Mouse (Mus musculus): Measurements from ENCODE around the gene Aarsd1. TPM values are rescaled to one million over a fixed set of nuclear protein-coding genes. Genes with fewer than 3 reads are reported as not detected.
"Not testable (repeated sequence)": the region's sequence is repeated elsewhere in the genome, so short reads cannot be mapped to it uniquely, and the experiment has no call there.

Gene Aarsd1
- polyA plus RNA-seq, 1 experiment from 2014 or later, result 26.5 TPM

GRCm38 (mm10) chr11:101418991-101419390, 1.6 kb upstream of the Aarsd1 start:
- Histone ChIP-seq H3K36me3 (ENCODE audit: insufficient read depth, low read length) (no peaks in the 10 kb centered on the region), H3K27ac (ENCODE audit: low read length) (no peak overlapping the region), H3K9ac (replicated peaks; ENCODE audit: low read depth) (no peak overlapping the region)

GRCm38 (mm10) chr11:101416433-101417100, 848 bp downstream of the Aarsd1 start:
- Histone ChIP-seq H3K4me3 (ENCODE audit: low read depth, low read length) (peak overlapping the region; percentile 81), H3K9ac (replicated peaks; ENCODE audit: low read depth) (peak overlapping the region; percentile 79), H3K4me1 (ENCODE audit: insufficient read depth, low read depth, low read length) (peaks cover 5% of the 10 kb centered on the region), H3K27me3 (replicated peaks; ENCODE audit: insufficient read depth, low read length) (no peaks in the 10 kb centered on the region), H3K36me3 (ENCODE audit: insufficient read depth, low read length) (peaks cover 2% of the 10 kb centered on the region; the same call in 1 of the 2 replicates), H3K27ac (ENCODE audit: low read length) (peak overlapping the region; percentile 62; the same call in 1 of the 2 replicates), H3K9me3 (ENCODE audit: low read length) (no peaks in the 10 kb centered on the region), H3K4me2 (replicated peaks; ENCODE audit: low read depth, low read length) (peak overlapping the region; percentile 83)
- no peak for TF ChIP-seq EP300 (IDR thresholded peaks at IDR 0.05)
- TF ChIP-seq CTCF (IDR thresholded peaks at IDR 0.05), result no peak
- DNase-seq (ENCODE audit: low spot score), result no peak
- ATAC-seq, result no peak
- WGBS, result 4% methylated on average over 11 of the region's 11 CpGs

More at GRCm38 (mm10) chr11:101418991-101419390, 1.6 kb upstream of the Aarsd1 start:
- H3K4me2 ChIP-seq (replicated peaks; ENCODE audit: low read depth, low read length), result no peak overlapping the region
- H3K27me3 ChIP-seq (replicated peaks; ENCODE audit: insufficient read depth, low read length), result no peaks in the 10 kb centered on the region
- H3K9me3 ChIP-seq (ENCODE audit: low read length), result no peaks in the 10 kb centered on the region
- peaks cover 6% of the 10 kb centered on the region for H3K4me1 ChIP-seq (ENCODE audit: insufficient read depth, low read depth, low read length)
- no peak for ATAC-seq
- no peak overlapping the region for H3K4me3 ChIP-seq (ENCODE audit: low read depth, low read length)
- TF ChIP-seq EP300 (IDR thresholded peaks at IDR 0.05), result no peak
- no peak for DNase-seq (ENCODE audit: low spot score)
- 60% methylated on average over 6 of the region's 6 CpGs for WGBS

- Histone ChIP-seq H3K4me2 (replicated peaks; ENCODE audit: low read depth, low read length) (no peak overlapping the region), H3K27me3 (replicated peaks; ENCODE audit: insufficient read depth, low read length) (no peaks in the 10 kb centered on the region)
- DNase-seq (ENCODE audit: low spot score), result no peak
These were observed 2.1 kb downstream of the Aarsd1 start for GRCm38 (mm10) chr11:101415306-101415705.

DNA sequence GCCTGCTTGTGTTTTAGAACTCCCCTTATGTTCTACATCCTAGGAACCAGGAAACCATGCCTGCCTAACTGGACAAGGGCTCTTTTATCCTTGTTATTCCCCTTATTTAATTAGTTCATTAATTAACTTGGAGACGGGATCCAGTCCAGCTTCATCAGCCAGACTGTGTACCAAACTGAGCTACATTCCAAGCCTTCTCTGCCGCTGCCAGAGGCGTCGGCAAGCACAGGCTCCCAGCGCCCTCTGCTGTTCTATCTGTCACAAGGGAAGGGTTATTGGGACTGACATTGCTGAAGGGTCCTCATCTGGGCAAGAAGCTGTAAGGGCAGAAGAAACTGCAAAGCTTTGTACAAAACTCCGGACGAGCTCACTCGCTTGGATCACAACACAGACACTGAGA, 22.3 kb downstream of the Aarsd1 start:
- 2% methylated on average over 8 of the region's 8 CpGs for WGBS
- ATAC-seq (peak; percentile 52), DNase-seq (ENCODE audit: low spot score) (peak; percentile 87)
- no peak overlapping the region for H3K9ac ChIP-seq (replicated peaks; ENCODE audit: low read depth)
- peak; percentile 96 for TF ChIP-seq CTCF (IDR thresholded peaks at IDR 0.05)
- TF ChIP-seq EP300 (IDR thresholded peaks at IDR 0.05), result no peak
- H3K4me3 ChIP-seq (ENCODE audit: low read depth, low read length), result no peak overlapping the region
- H3K36me3 ChIP-seq (ENCODE audit: insufficient read depth, low read length), result no peaks in the 10 kb centered on the region
- H3K27ac ChIP-seq (ENCODE audit: low read length), result no peak overlapping the region
- no peaks in the 10 kb centered on the region for H3K27me3 ChIP-seq (replicated peaks; ENCODE audit: insufficient read depth, low read length)
- H3K4me2 ChIP-seq (replicated peaks; ENCODE audit: low read depth, low read length), result no peak overlapping the region
- no peaks in the 10 kb centered on the region for H3K4me1 ChIP-seq (ENCODE audit: insufficient read depth, low read depth, low read length)
- no peaks in the 10 kb centered on the region for H3K9me3 ChIP-seq (ENCODE audit: low read length)

More at GRCm38 (mm10) chr11:101415306-101415705, 2.1 kb downstream of the Aarsd1 start:
- TF ChIP-seq EP300 (IDR thresholded peaks at IDR 0.05) (no peak), CTCF (IDR thresholded peaks at IDR 0.05) (peak; percentile 9; the same call in 1 of the 2 replicates)
- Histone ChIP-seq H3K4me3 (ENCODE audit: low read depth, low read length) (no peak overlapping the region), H3K9me3 (ENCODE audit: low read length) (no peaks in the 10 kb centered on the region), H3K27ac (ENCODE audit: low read length) (no peak overlapping the region), H3K4me1 (ENCODE audit: insufficient read depth, low read depth, low read length) (peaks cover 5% of the 10 kb centered on the region), H3K36me3 (ENCODE audit: insufficient read depth, low read length) (peaks cover 3% of the 10 kb centered on the region; the same call in 1 of the 2 replicates), H3K9ac (replicated peaks; ENCODE audit: low read depth) (no peak overlapping the region)
- 81% methylated on average over 2 of the region's 2 CpGs for WGBS
- no peak for ATAC-seq

DNA sequence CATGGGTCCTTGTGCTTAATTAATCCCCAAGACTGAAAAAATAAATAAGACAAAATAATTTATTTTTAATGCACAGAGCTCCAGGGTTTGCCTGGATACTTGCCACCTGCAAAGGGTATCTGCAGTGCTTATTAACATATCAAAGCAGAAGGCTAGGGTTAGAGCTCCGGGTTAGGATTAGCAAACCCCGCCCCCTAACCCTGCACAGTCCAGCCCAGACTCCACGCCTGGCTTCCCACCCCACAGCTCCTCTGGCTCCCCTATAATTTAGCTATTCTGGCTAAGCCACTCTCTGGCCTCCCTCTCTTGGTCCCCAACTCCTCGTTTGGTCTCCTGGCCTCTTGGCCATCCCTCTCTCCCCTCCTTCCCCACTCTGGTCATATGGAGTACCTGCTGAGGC, 35.6 kb downstream of the Aarsd1 start:
- WGBS, result 28% methylated on average over 4 of the region's 4 CpGs
- no peak overlapping the region for H3K27ac ChIP-seq (ENCODE audit: low read length)
- no peak for DNase-seq (ENCODE audit: low spot score)
- no peaks in the 10 kb centered on the region for H3K4me1 ChIP-seq (ENCODE audit: insufficient read depth, low read depth, low read length)
- no peaks in the 10 kb centered on the region for H3K27me3 ChIP-seq (replicated peaks; ENCODE audit: insufficient read depth, low read length)
- H3K9ac ChIP-seq (replicated peaks; ENCODE audit: low read depth), result no peak overlapping the region
- ATAC-seq, result no peak
- no peaks in the 10 kb centered on the region for H3K36me3 ChIP-seq (ENCODE audit: insufficient read depth, low read length)
- no peaks in the 10 kb centered on the region for H3K9me3 ChIP-seq (ENCODE audit: low read length)
- TF ChIP-seq CTCF (IDR thresholded peaks at IDR 0.05), result no peak
- no peak for TF ChIP-seq EP300 (IDR thresholded peaks at IDR 0.05)
- H3K4me3 ChIP-seq (ENCODE audit: low read depth, low read length), result no peak overlapping the region
- H3K4me2 ChIP-seq (replicated peaks; ENCODE audit: low read depth, low read length), result no peak overlapping the region

DNA sequence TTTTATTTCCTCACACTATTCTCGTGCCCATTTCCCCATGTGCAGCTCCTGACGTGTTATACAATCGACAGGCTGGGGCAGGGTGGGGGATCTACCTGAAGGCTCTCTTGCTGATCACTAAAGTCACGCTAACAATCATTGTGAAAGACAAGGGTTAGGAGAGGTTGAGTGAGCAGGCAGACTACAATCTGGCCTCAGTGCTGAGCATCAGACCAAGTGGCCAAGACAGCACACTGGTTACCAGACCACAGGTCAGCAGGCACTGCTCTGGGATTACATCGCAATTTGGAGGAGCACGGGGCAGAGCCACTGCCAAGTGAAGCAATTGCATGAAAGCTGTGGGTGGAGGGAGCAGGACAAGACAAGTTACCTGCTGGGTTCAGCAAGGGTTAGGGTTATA, 38.5 kb downstream of the Aarsd1 start:
- no peak overlapping the region for H3K4me2 ChIP-seq (replicated peaks; ENCODE audit: low read depth, low read length)
- no peak for TF ChIP-seq EP300 (IDR thresholded peaks at IDR 0.05)
- no peak for TF ChIP-seq CTCF (IDR thresholded peaks at IDR 0.05)
- no peaks in the 10 kb centered on the region for H3K9me3 ChIP-seq (ENCODE audit: low read length)
- no peaks in the 10 kb centered on the region for H3K36me3 ChIP-seq (ENCODE audit: insufficient read depth, low read length)
- H3K9ac ChIP-seq (replicated peaks; ENCODE audit: low read depth), result no peak overlapping the region
- H3K4me1 ChIP-seq (ENCODE audit: insufficient read depth, low read depth, low read length), result no peaks in the 10 kb centered on the region
- no peaks in the 10 kb centered on the region for H3K27me3 ChIP-seq (replicated peaks; ENCODE audit: insufficient read depth, low read length)
- 74% methylated on average over 6 of the region's 6 CpGs for WGBS
- no peak overlapping the region for H3K27ac ChIP-seq (ENCODE audit: low read length)
- no peak overlapping the region for H3K4me3 ChIP-seq (ENCODE audit: low read depth, low read length)
- no peak for ATAC-seq
- no peak for DNase-seq (ENCODE audit: low spot score)

- H3K9ac ChIP-seq (replicated peaks; ENCODE audit: low read depth); DNase-seq (ENCODE audit: low spot score); H3K9me3 ChIP-seq (ENCODE audit: low read length); H3K36me3 ChIP-seq (ENCODE audit: insufficient read depth, low read length); ATAC-seq; H3K27me3 ChIP-seq (replicated peaks; ENCODE audit: insufficient read depth, low read length); H3K4me2 ChIP-seq (replicated peaks; ENCODE audit: low read depth, low read length); H3K4me1 ChIP-seq (ENCODE audit: insufficient read depth, low read depth, low read length); H3K27ac ChIP-seq (ENCODE audit: low read length); H3K4me3 ChIP-seq (ENCODE audit: low read depth, low read length): not testable (repeated sequence)
- 91% methylated on average over 8 of the region's 8 CpGs for WGBS
These were observed 39.2 kb downstream of the Aarsd1 start for GRCm38 (mm10) chr11:101378196-101378595.
